Mouse (Mus musculus) brain, adult 2 months (tissue): ENCODE data around the gene Sdf2.

ENCODE experiments used
- DNase-seq: peaks from one replicate; pipeline ENCODE4 v3.0.0; 2011; ENCODE audit warnings: low read depth, low spot score

Gene Sdf2

DNA sequence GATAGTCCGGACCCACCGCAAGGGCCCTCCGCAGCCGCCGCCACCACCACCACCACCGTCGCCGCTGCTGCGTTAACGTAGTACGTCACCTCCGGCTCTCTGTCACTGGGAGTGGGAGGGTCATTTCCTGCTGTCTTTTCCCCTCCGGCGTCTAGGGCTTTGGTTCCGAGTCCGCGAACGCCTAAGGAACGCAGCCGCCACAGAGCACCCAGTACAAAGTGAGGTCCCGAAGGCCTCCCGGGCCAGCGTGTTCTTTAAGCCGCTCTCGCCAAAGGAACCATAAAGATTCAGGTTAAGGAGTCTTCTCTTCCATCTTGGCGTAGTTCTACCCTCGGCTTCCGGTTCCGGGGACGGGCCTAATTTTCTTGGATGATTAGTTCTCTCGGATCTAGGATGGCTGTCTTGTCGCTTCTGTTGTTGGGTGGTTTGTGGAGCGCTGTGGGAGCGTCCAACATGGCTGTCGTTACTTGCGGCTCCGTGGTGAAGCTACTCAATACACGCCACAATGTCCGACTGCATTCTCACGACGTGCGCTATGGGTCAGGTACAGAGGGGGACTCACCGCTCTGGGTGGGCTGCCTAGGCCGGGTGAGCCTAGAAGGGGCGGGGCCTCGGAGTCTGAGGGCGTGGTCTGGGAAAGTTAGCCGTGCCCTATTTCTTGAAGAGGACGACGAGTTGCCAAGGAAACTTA is at the start of gene Sdf2, which contains the start of gene Supt6:
Gene Sdf2, plus strand, starts transcription at position 120 of the 691 bp plus-strand sequence.
Gene Supt6, minus strand, starts transcription at position 361 of the 691 bp plus-strand sequence.
- peak; percentile 95 for DNase-seq

DNA sequence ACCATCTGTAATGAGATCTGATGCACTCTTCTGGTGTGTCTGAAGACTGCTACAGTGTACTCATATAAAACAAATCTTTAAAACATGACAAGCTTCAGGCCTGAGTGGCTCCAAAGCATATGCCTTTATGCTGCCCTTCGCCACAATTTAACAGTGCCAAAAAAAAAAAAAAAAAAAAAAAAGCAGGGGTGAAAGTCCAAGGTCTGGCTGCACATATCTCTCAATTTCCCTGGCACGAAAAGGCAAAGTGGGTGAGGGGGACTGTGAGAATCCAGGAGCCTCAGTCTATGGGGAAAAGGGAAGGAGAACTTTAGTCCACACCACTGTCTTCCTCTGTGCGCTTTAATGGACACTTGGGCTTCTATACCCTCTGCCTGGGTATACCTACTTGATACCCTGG is 43.2 kb upstream of the Sdf2 start:
- DNase-seq: no peak

DNA sequence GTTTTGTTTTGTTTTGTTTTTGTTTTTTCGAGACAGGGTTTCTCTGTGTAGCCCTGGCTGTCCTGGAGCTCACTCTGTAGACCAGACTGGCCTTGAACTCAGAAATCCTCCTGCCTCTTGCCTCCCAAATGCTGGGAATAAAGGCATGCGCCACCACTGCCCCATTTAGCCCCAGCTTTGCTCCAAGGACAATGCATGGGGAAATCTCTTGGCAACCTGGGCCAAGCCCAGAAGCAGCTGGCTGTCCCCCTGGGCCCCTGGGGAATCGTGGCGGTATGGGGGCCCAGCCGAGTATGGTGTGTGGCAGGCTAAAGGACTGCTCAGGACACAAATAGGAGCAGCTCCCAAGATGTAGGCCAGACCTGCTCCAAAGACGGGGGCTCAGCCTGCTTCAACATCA is 41.3 kb upstream of the Sdf2 start:
- DNase-seq: no peak

DNA sequence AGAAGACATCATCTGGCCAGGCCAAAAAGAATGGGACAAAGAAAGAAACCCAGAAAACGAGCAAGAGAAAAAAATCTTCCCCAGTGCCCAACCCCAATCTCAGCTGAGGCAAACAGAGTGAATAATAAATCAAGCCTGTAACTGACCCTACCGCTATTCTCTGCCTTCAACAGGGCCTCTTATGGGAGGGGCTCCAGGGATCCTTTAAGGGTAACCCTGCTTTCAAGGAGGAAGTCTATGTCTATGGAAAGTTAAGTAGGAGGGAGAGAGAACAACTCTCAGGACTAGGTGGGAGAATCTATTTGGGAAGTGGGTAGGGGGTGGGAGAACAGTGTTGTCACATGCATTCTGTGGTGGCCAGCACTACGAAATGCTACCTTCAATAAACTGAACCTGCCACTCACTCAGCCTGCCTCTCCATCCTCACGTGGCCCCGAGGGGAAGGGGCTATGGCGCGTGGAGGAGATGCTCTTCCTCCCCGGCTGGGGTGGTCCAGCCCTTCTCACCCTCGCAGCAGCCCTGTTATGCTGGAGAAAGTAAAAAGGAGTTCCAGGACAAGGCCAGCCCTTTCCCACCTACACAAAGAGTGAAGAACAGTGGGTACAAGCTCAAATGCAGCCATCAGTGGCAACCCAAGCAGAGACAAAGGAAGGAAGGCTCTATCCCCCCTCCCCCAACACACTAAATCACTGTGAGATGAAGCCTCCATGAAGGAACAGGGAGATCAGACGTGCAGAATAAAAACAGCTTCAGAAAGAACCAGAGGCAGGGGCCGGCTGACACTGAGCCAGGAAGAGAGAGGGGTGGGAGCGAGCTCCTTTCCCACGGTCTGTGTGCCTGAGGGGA is 40.0 kb upstream of the Sdf2 start:
- no peak for DNase-seq

DNA sequence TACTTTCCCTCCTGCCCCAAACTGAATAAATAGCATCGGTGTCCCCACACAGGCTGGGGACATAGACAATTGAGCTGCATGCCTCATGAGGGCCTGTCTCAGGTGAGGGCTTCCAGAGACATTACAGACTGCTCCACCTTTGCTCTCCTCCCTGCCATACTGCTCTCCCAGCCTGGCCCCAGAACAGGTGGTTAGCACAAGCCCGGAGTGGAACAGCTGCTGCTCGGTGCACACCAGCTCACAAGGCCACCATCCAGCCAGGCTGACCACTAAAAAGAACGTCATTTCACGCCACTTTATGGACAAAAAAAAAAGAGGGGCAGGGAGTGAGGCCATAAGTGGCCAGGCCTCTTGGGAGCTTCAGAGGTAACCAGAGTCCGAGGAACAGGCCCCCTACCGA is 38.4 kb upstream of the Sdf2 start:
- DNase-seq: no peak

DNA sequence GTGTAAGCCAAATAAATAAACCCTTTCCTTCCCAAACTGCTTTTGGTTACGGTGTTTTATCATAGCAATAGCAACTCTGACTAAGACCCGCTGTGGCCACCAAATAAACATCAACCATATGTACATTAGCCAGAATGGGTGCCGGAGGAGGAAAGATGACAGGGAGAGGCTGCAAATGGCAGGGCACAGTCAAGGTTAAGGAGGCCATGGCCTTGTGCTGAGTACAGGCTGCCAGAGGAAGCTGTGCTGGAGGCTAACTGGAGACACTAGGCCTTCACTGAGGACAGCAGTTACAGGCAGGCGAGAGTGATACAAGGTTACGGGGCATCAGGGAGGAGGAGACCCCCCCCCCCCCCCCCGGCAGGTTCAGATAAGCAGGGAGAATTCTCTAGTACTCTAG is 35.7 kb upstream of the Sdf2 start:
- no peak for DNase-seq

DNA sequence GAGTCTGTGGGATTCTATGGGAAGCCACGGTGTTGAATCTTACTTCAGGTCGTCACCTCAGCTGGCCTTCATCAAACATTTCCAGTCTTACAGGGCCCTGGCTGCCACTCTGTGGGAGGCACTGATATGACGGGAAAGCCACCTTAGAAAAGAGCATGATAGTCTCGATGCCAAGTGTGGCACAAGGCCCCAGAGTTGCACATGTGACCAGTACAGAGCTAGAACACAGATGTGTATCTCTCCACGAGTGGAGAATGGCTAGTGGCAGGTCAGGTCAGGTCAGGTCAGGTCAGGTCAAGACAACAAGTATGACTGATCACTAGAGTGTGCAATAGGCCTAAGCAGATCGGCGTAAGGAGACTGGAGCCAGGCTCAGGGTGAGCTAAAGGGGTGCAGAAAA is 34.9 kb upstream of the Sdf2 start:
- no peak for DNase-seq

DNA sequence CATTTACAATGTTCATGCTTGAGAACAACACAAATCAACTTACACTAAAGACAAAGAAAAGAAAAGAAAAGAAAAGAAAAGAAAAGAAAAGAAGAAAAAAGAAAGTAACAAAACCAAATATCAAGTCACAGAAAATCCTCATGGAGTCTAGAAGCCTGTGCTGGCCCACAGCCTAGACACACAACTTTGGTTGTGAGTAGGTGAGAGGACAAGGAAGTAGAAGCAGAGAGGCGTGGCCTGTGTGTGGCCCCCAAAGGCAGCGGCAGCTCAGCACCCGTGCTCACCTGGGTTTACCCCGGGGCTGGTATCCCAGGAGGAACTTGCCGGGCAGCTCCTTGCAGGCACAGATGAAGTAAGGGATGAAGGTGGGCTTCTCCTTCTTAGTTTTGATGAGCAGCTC is 34.0 kb upstream of the Sdf2 start:
- DNase-seq: no peak

DNA sequence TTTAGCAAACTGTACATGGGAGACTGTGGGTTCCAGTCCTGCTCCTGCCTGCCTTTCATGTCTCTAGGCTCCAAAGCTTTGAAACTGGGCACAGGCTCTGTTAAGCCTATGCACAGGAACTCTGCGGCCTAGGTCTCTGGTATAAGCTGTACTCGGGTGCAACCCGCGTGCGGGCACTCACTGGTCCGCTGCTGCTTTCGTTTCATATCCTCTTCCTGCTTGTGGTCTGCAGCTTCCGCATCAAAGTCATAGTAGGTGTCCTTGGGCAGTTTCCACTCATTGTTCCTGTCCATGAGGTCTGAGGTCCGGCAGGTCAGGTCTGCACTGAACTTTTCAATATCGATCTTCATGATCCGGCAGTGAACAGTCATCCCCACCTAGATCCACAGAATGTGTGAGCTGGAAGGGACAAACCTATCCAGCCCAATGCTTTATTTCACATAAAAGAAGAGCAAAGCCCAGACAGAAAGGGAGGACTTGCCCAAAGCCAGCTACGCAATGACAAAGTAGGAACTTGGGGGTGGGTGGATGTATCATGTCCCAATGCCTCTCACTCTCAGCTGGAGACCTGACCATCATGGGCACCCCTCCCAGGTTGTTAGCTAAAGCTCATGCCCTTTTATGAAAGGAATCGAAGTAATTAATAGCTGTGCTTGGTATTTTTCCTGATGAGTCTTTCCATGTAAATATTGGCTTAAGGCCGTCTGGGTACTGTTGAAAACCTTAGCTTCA is 32.3 kb upstream of the Sdf2 start:
- no peak for DNase-seq

DNA sequence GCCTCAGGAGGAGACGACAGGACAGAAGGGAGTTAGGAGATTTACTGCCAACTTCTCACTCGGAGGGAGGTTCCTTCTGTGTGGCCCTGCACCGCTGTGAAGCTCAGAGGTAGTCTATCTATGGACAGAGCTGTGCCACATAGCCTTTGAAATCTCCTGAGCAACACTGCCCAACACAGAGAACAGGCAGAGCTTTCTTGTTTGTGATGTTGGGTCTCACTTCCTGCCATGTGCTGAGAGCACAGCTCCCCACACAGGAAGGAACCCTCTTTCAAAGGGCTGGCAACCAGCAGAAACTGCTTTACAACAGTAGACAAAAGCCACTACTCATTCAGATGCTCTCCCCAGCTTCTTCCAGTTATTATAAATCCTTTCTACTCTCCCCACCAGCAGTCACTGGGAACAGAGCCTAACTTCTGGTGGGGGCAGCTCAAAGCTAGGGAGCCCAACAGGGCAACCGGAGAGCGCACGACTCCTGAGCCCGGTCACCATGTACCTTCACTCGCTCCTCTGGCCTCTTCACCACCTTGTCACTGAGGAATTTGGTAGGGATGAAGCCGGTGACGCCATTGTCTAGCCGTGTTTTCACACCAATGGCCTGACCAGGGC is 29.7 kb upstream of the Sdf2 start:
- peak; percentile 72 for DNase-seq

DNA sequence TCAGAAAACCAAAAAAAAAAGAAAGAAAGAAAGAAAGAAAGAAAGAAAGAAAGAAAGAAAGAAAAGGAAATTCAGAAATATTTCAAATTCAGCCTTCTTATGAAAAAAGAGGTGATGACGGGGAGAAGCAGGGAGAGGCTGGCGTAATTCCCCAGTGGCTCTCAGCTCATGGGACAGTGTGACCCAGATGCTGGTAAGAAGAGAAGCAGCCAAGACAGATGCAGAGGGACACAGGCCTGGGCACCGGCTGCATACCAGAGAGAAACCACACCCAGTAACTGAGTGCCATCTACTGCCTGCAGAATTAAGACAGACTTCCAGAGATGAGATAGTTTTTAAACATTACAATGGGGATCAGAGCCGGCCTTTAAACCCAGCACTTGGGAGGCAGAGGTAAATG is 22.0 kb upstream of the Sdf2 start:
- no peak for DNase-seq

DNA sequence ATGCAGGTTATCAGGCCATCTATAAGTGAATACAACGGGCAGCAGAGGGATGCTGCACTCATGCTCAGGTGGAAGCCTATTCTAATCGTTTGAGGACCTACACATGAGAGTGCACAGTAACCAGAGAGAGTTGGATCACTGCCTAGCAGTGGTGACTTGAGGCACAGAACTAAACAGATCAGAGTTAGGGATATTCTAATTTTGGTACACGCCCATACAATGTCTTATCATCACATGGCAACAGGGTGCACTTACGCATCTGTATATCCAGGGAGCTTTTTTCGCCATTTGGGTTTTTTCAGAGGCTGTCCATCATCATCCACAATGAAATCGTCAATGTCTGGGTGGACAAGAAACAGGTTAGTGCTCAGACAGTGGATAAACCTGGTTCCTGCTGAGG is 14.0 kb upstream of the Sdf2 start:
- no peak for DNase-seq

DNA sequence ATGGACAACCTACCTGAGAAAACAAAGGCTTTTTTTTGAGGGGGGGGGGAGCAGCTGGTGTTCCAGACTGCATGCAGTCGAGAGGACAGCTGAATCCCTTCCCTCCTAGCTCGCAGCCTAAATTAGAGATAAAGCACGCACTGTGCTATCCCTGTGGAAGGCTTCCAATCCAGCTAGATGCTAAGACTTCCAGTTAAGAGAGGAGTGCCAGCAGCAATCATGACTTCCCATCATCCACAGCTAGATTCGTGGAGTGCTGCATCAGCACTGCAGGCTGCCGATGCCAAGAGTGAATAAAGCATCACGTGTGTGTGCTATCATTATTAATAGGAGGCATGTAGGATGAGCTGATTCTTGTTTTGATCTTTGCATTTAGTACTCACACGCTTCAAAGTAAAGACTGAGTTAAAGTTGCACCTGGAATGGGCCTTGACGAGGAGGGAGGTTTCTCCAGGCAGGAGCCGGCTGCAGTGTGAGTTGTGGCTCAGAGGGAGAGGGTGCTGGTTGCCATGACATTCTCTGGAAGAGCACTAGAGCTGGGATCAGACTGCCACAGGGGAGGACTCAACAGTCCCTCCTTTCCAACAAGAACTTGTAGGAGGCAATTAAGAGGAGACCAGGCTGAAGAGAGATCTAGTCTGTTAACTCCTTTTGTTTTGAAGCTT is 5.2 kb upstream of the Sdf2 start:
- DNase-seq: peak; percentile 90

DNA sequence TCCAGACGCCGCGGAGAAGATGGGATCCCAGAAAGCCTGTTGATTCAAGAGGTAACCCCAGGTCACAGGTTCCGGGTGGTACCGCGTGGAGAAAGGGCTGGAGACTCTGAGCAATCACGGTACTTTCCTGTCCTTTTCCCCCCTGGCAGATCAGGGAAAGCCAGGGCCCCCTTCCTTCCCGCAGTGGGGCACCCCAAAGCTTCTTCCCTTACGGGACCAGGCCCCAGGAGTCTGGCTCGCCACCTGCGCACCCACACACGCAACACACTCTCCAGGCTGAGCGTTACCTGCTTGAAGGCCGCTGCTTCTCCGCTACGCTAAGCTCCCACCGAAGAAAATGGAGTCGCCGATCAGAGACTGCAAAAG is 302 bp upstream of the Sdf2 start:
- DNase-seq: no peak

DNA sequence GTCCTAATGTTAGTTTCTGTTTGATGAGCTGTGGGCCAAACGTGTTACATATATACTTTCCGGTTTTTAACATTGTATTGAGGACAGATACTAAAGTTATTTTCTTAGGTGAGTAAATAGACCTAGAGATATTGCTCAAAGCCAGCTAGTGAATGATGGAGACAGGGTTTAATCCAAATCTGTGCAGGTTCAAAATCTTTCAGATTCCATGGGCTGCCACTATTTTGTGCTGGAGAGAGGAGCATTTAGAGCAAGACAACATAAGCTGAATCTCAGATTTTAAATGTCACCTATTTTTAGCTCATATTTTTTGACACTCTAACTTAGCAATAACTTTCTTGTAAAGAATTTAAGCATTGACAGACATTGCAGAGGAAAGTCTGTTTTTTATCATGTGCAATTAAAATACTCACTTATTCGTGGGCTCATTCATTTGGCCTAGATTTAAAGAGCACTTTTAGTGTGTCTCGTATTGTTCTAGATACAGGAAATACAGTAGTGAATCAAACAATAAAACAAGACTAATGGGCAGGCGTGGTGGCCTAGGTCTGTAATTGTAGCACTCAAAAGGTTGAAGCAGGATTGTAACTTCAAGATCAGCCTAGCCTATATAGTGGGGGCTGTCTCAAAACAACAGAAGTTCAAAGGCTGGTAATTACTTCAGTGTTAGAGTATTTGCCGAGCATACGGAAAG is 919 bp downstream of the Sdf2 start:
- no peak for DNase-seq

DNA sequence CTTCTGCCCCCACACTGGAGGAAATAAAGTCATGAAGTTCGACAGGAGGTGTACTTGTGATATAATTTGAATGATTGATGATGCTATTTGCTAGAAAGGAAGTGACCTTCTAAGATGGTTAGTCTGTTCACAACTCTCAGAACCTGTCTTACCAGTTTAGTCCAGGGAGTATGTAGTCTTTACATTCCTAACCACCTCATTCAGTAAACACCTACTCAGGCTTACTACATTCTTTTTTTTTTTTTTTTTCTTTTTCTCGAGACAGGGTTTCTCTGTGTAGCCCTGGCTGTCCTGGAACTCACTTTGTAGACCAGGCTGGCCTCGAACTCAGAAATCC is 1.4 kb downstream of the Sdf2 start:
- no peak for DNase-seq

DNA sequence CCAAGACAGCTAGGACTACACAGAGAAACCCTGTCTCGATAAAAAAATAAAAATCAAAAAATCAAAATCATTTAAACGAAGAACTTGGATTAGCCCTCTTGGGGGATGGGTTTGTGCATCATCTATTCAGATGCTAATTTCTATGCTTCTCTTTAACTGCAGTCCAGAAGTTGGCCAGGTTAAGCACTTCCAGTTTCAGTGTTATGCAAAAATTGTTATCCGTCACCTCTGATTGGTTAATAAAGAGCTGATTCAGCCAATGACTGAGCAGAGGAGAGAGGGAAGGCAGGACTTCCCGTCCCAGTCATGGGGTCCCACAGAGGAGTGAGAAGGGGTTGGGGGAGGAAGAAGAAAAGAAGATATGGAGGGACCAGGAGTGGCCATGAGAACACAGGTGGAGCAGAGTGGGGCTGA is 2.2 kb downstream of the Sdf2 start:
- no peak for DNase-seq

DNA sequence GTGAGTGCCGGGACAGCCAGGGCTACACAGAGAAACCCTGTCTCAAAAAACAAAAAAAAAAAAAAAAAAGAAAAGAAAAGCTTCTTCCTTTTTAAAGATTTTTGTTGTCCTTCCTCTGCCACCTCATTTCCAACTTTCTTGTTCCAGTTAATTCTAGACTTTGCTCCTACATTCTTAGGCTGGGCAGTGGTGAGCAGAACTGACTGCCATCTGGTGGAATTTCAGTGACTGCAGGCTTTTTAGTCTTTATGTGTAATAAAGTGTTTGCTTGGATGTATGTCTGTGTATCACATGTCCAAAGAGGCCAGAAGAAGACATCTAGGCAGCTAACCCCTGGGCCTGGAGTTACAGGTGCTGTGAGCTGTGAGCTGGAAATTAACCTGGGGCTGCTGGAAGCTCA is 11.1 kb downstream of the Sdf2 start:
- DNase-seq: no peak

DNA sequence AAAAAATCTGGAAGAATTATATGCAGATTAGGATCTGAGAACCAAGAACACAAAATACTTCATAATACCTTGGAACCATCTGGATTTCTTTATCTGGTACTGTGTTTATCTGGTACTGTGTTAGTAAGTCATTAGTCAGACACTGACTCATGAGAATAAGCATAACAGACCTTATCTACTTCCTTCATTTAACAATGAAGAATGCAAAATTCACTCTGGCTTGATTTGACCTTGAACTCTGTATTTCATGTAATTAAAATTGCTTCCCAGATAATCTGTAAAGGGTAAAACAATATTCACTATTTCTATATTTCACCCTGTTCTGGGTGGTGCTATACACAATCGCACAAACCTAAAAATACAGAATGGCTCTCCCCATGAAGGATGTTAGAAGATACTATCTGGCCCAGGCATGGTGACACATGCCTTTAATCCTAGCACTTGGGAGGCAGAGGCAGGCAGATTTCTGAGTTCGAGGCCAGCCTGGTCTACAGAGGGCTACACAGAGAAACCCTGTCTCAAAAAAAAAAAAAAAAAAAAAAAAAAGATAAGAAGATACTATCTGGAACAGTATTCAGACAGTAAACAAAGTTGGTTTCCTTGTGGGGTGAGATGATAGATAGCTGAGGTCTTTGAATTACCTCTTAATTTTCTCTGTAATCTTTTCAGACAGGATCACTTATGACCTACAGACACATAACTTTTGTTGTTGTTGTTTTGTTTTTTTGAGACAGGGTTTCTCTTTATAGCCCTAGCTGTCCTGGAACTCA is 15.1 kb downstream of the Sdf2 start:
- no peak for DNase-seq
